8 mouse cellular contexts compared by ENCODE assay signal in genomic region chr7:134263146-134263906, GRCm38 (mm10). TPM values are rescaled to one million over a fixed set of nuclear protein-coding genes. Genes with fewer than 3 reads are reported as not detected.
DNase-seq lines count a peak whose midpoint lies in the region; ATAC-seq lines count a peak whose summit lies in the region.

No protein-coding gene starts in this region.

- no peak overlapping the region for H3K27ac ChIP-seq in hindbrain, embryonic 11.5 days (ENCODE audit: low read depth, low read length)
- no peak overlapping the region for H3K27ac ChIP-seq in hindbrain, embryonic 16.5 days (ENCODE audit: low read depth, low read length)
- H3K27ac ChIP-seq in kidney, embryonic 15.5 days = no peak overlapping the region
- H3K27ac ChIP-seq in limb, embryonic 15.5 days = 0 out of 2 replicates have a peak overlapping the region, but pooled peaks have one; percentile 40
- no peak overlapping the region for H3K27ac ChIP-seq in neural tube, embryonic 13.5 days (replicated peaks)

- H3K9ac ChIP-seq in hindbrain, embryonic 11.5 days (ENCODE audit: low read depth, low read length) = no peak overlapping the region
- H3K9ac ChIP-seq in hindbrain, embryonic 16.5 days (ENCODE audit: low read depth, low read length) = no peak overlapping the region
- no peak overlapping the region for H3K9ac ChIP-seq in kidney, embryonic 15.5 days
- H3K9ac ChIP-seq in limb, embryonic 15.5 days = no peak overlapping the region
- H3K9ac ChIP-seq in neural tube, embryonic 13.5 days = no peak overlapping the region

- ATAC-seq in hindbrain, embryonic 11.5 days (ENCODE audit: low FRiP score) = 0 out of 2 replicates have a peak, but pooled peaks have one; percentile 53
- ATAC-seq in hindbrain, embryonic 16.5 days = no peak
- peak; percentile 79; the same call in 1 of the 2 replicates for ATAC-seq in kidney, embryonic 15.5 days (replicated peaks; ENCODE audit: low FRiP score)
- no peak for ATAC-seq in limb, embryonic 15.5 days (ENCODE audit: insufficient number of reproducible peaks, low FRiP score, low TSS enrichment, low read depth)
- 0 out of 2 replicates have a peak, but pooled peaks have one; percentile 47 for ATAC-seq in neural tube, embryonic 13.5 days (ENCODE audit: low read depth)

- H3K36me3 ChIP-seq in hindbrain, embryonic 11.5 days (ENCODE audit: control insufficient read depth, insufficient read depth, low read length) = no peaks in the 10 kb centered on the region
- H3K36me3 ChIP-seq in hindbrain, embryonic 16.5 days (ENCODE audit: control insufficient read depth, insufficient read depth, low read length) = no peaks in the 10 kb centered on the region
- no peaks in the 10 kb centered on the region for H3K36me3 ChIP-seq in kidney, embryonic 15.5 days
- no peaks in the 10 kb centered on the region for H3K36me3 ChIP-seq in limb, embryonic 15.5 days
- no peaks in the 10 kb centered on the region for H3K36me3 ChIP-seq in neural tube, embryonic 13.5 days

- H3K27me3 ChIP-seq in hindbrain, embryonic 11.5 days (ENCODE audit: control insufficient read depth, insufficient read depth, low read length) = no peaks in the 10 kb centered on the region
- H3K27me3 ChIP-seq in hindbrain, embryonic 16.5 days (replicated peaks; ENCODE audit: control insufficient read depth, insufficient read depth, low read length) = no peaks in the 10 kb centered on the region
- no peaks in the 10 kb centered on the region for H3K27me3 ChIP-seq in kidney, embryonic 15.5 days
- H3K27me3 ChIP-seq in limb, embryonic 15.5 days = no peaks in the 10 kb centered on the region
- H3K27me3 ChIP-seq in neural tube, embryonic 13.5 days = peaks cover 21% of the 10 kb centered on the region

- H3K9me3 ChIP-seq in hindbrain, embryonic 11.5 days (ENCODE audit: control insufficient read depth, low read length) = no peaks in the 10 kb centered on the region
- H3K9me3 ChIP-seq in hindbrain, embryonic 16.5 days (ENCODE audit: control insufficient read depth, low read length) = no peaks in the 10 kb centered on the region
- no peaks in the 10 kb centered on the region for H3K9me3 ChIP-seq in kidney, embryonic 15.5 days (replicated peaks)
- H3K9me3 ChIP-seq in limb, embryonic 15.5 days = no peaks in the 10 kb centered on the region
- no peaks in the 10 kb centered on the region for H3K9me3 ChIP-seq in neural tube, embryonic 13.5 days

- no peak overlapping the region for H3K4me2 ChIP-seq in hindbrain, embryonic 11.5 days (replicated peaks; ENCODE audit: low read depth, low read length)
- no peak overlapping the region for H3K4me2 ChIP-seq in hindbrain, embryonic 16.5 days (ENCODE audit: low read length)
- H3K4me2 ChIP-seq in kidney, embryonic 15.5 days = no peak overlapping the region
- H3K4me2 ChIP-seq in limb, embryonic 15.5 days = no peak overlapping the region
- H3K4me2 ChIP-seq in neural tube, embryonic 13.5 days = no peak overlapping the region

- 45% methylated on average over 4 of the region's 4 CpGs for WGBS in hindbrain, embryonic 11.5 days
- 45% methylated on average over 4 of the region's 4 CpGs for WGBS in hindbrain, embryonic 16.5 days
- 42% methylated on average over 4 of the region's 4 CpGs for WGBS in kidney, embryonic 15.5 days
- WGBS in limb, embryonic 15.5 days = 38% methylated on average over 4 of the region's 4 CpGs
- 39% methylated on average over 4 of the region's 4 CpGs for WGBS in neural tube, embryonic 13.5 days

- no peaks in the 10 kb centered on the region for H3K4me1 ChIP-seq in hindbrain, embryonic 11.5 days (replicated peaks; ENCODE audit: control insufficient read depth, insufficient read depth, low read length)
- H3K4me1 ChIP-seq in hindbrain, embryonic 16.5 days (ENCODE audit: control insufficient read depth, insufficient read depth, low read depth, low read length) = no peaks in the 10 kb centered on the region
- 0 out of 2 replicates have a peak, but pooled peaks cover 2% of the 10 kb centered on the region for H3K4me1 ChIP-seq in kidney, embryonic 15.5 days
- H3K4me1 ChIP-seq in limb, embryonic 15.5 days = peaks cover 8% of the 10 kb centered on the region; the same call in 1 of the 2 replicates
- 0 out of 2 replicates have a peak, but pooled peaks cover 8% of the 10 kb centered on the region for H3K4me1 ChIP-seq in neural tube, embryonic 13.5 days (replicated peaks)

- peak; percentile 83 for DNase-seq in hindbrain, embryonic 11.5 days (ENCODE audit: low spot score)
- DNase-seq in cerebellum, adult 8-10 months = peak; percentile 47
- DNase-seq in gastrocnemius, adult 8-10 months (ENCODE audit: low spot score in 2 of 2) = peak; percentile 12 to 22
- DNase-seq in thymus, postnatal 14 days = peak; percentile 86

- no peak overlapping the region for H3K4me3 ChIP-seq in hindbrain, embryonic 11.5 days (ENCODE audit: low read depth, low read length)
- no peak overlapping the region for H3K4me3 ChIP-seq in hindbrain, embryonic 16.5 days (ENCODE audit: low read length)
- no peak overlapping the region for H3K4me3 ChIP-seq in kidney, embryonic 15.5 days (replicated peaks)
- H3K4me3 ChIP-seq in limb, embryonic 15.5 days = no peak overlapping the region
- no peak overlapping the region for H3K4me3 ChIP-seq in neural tube, embryonic 13.5 days

RNA-seq across cellular contexts. Expression of gene Adam12, which starts 31.4 kb away (rescaled TPM):
- 3.1 and 4.5 TPM in 2 replicates for polyA plus RNA-seq in hindbrain, embryonic 11.5 days (2014; fragmentation: Nextera tagmentation; extraction: Ambion mirVana)
- polyA plus RNA-seq in hindbrain, embryonic 16.5 days (2015; fragmentation: Nextera tagmentation; extraction: Ambion mirVana) = 3.3 and 4.6 TPM in 2 replicates
- under 1 TPM in 3 of 4 experiments, not detected in 1; 0.19 to 0.44 (median 0.40) TPM for total RNA-seq in gastrocnemius, adult 8-10 months (2022)
- 4.6 and 6.8 TPM in 2 replicates for polyA plus RNA-seq in kidney, embryonic 15.5 days (2015; fragmentation: Nextera tagmentation; extraction: Ambion mirVana)
- polyA plus RNA-seq in limb, embryonic 15.5 days (2015; fragmentation: Nextera tagmentation; extraction: Ambion mirVana) = 8.1 and 9.3 TPM in 2 replicates
- polyA plus RNA-seq in neural tube, embryonic 13.5 days (2015; fragmentation: Nextera tagmentation; extraction: Ambion mirVana) = 2.4 and 2.8 TPM in 2 replicates

Comparison
In these comparisons a context has a peak if more than half of its experiments do, and no peak if none do; other contexts are left out.
1. ATAC-seq: peak in hindbrain, embryonic 11.5 days (single experiment), kidney, embryonic 15.5 days (single experiment) and neural tube, embryonic 13.5 days (single experiment); none in hindbrain, embryonic 16.5 days (single experiment) and limb, embryonic 15.5 days (single experiment).
2. DNase-seq: peak in every context shown above with its lines; median percentile 86 in thymus, postnatal 14 days; 83 in hindbrain, embryonic 11.5 days; 47 in cerebellum, adult 8-10 months; 17 in gastrocnemius, adult 8-10 months.